Mouse (Mus musculus) embryonic facial prominence, embryonic 13.5 days (tissue): ENCODE data around the gene Qars. TPM values are rescaled to one million over a fixed set of nuclear protein-coding genes. Genes with fewer than 3 reads are reported as not detected.

Experiments used
- ATAC-seq: fragments of 200-750 bp; cut with Nextera tagmentation; 2 replicates; pipeline ENCODE4 v1.8.0; 2017; ENCODE audit warnings: low read depth; ENCODE audit not compliant: insufficient number of reproducible peaks, insufficient read depth, low FRiP score, low TSS enrichment
- H3K27ac ChIP-seq: fragments of 300-500 bp; sonication (generic); 2 replicates; pipeline ENCODE4 v1.5.1; 2015; ENCODE audit warnings: moderate library complexity, mild to moderate bottlenecking, inconsistent platforms
- H3K27me3 ChIP-seq: fragments of 300-500 bp; sonication (generic); 2 replicates; pipeline ENCODE4 v1.6.1; 2015; ENCODE audit warnings: mild to moderate bottlenecking, inconsistent platforms
- H3K36me3 ChIP-seq: fragments of 300-500 bp; sonication (generic); 2 replicates; pipeline ENCODE4 v1.6.1; 2015; ENCODE audit warnings: mild to moderate bottlenecking, inconsistent platforms
- H3K4me1 ChIP-seq: fragments of 300-500 bp; sonication (generic); 2 replicates; pipeline ENCODE4 v1.6.1; 2015; ENCODE audit warnings: inconsistent platforms
- H3K4me2 ChIP-seq: fragments of 300-500 bp; sonication (generic); 2 replicates; pipeline ENCODE4 v1.6.1; 2015; ENCODE audit warnings: moderate library complexity, mild to moderate bottlenecking, inconsistent platforms
- H3K4me3 ChIP-seq: fragments of 300-500 bp; sonication (generic); 2 replicates; pipeline ENCODE4 v1.5.1; 2015; ENCODE audit warnings: mild to moderate bottlenecking, inconsistent platforms
- H3K9ac ChIP-seq: fragments of 300-500 bp; sonication (generic); 2 replicates; pipeline ENCODE4 v1.6.1; 2015; ENCODE audit warnings: mild to moderate bottlenecking, inconsistent platforms
- H3K9me3 ChIP-seq: fragments of 300-500 bp; sonication (generic); 2 replicates; pipeline ENCODE4 v1.6.1; 2016; ENCODE audit warnings: inconsistent platforms
- WGBS: fragments of 180-500 bp; shearing (Covaris S2); methylation state at CpG from one replicate; pipeline ENCODE4 v1.1.7; 2015; ENCODE audit warnings: mixed read lengths; 5-methylcytosine and 5-hydroxymethylcytosine counted together
- polyA plus RNA-seq: library from polyadenylated mRNA; unstranded; fragments of >200 nt; fragmentation: Nextera tagmentation; extraction: Ambion mirVana; gene quantifications from 2 replicates; pipeline ENCODE4 v1.2.1, GENCODE M21; 2015

Gene Qars
- polyA plus RNA-seq, 1 experiment from 2014 or later = 124 TPM

GRCm38 (mm10) chr9:108546875-108547274 is 39.4 kb downstream of the Qars start:
- Histone ChIP-seq H3K27me3 (no peaks in the 10 kb centered on the region), H3K9ac (no peak overlapping the region), H3K27ac (no peak overlapping the region), H3K4me1 (no peaks in the 10 kb centered on the region), H3K4me2 (no peak overlapping the region), H3K36me3 (peaks cover 86% of the 10 kb centered on the region), H3K9me3 (no peaks in the 10 kb centered on the region), H3K4me3 (no peak overlapping the region)
- ATAC-seq = no peak
- WGBS = 95% methylated on average over 1 of the region's 1 CpGs

- Histone ChIP-seq H3K27ac (peak overlapping the region; percentile 29; the same call in 1 of the 2 replicates), H3K4me1 (peaks cover 14% of the 10 kb centered on the region), H3K9ac (no peak overlapping the region), H3K27me3 (no peaks in the 10 kb centered on the region), H3K36me3 (peaks cover 79% of the 10 kb centered on the region), H3K4me3 (no peak overlapping the region), H3K9me3 (no peaks in the 10 kb centered on the region), H3K4me2 (no peak overlapping the region)
- 84% methylated on average over 4 of the region's 4 CpGs for WGBS
- no peak for ATAC-seq
Observed at GRCm38 (mm10) chr9:108559169-108559568, 51.7 kb downstream of the Qars start.

GRCm38 (mm10) chr9:108560227-108560841 is 52.8 kb downstream of the Qars start, which contains the start of gene Impdh2:
Gene Impdh2 (plus strand): TSS chr9:108560286.
- Histone ChIP-seq H3K4me3 (peak within 1 kb of the TSS; percentile 61), H3K4me1 (peaks cover 15% of the 10 kb centered on the region), H3K27me3 (no peaks in the 10 kb centered on the region), H3K4me2 (peak within 1 kb of the TSS; percentile 78), H3K36me3 (peaks cover 81% of the 10 kb centered on the region), H3K9ac (peak within 1 kb of the TSS; percentile 82), H3K9me3 (no peaks in the 10 kb centered on the region), H3K27ac (peak within 1 kb of the TSS; percentile 81)
- ATAC-seq = peak; percentile 95
- under 1% methylated on average over 53 of the region's 53 CpGs for WGBS

GRCm38 (mm10) chr9:108563671-108564070 is 56.2 kb downstream of the Qars start:
- ATAC-seq = no peak
- Histone ChIP-seq H3K27me3 (no peaks in the 10 kb centered on the region), H3K4me2 (no peak overlapping the region), H3K9me3 (no peaks in the 10 kb centered on the region), H3K9ac (peak overlapping the region; percentile 32; the same call in 1 of the 2 replicates), H3K27ac (no peak overlapping the region), H3K4me1 (peaks cover 34% of the 10 kb centered on the region), H3K36me3 (peaks cover 58% of the 10 kb centered on the region), H3K4me3 (no peak overlapping the region)
- 93% methylated on average over 8 of the region's 8 CpGs for WGBS

GRCm38 (mm10) chr9:108564131-108564530 is 56.6 kb downstream of the Qars start:
- no peak overlapping the region for H3K4me2 ChIP-seq
- H3K9ac ChIP-seq = peak overlapping the region; percentile 32; the same call in 1 of the 2 replicates
- peaks cover 37% of the 10 kb centered on the region for H3K4me1 ChIP-seq
- no peaks in the 10 kb centered on the region for H3K9me3 ChIP-seq
- 79% methylated on average over 7 of the region's 7 CpGs for WGBS
- no peaks in the 10 kb centered on the region for H3K27me3 ChIP-seq
- H3K4me3 ChIP-seq = no peak overlapping the region
- H3K27ac ChIP-seq = no peak overlapping the region
- no peak for ATAC-seq
- H3K36me3 ChIP-seq = peaks cover 53% of the 10 kb centered on the region

Other genes starting within 250 kb of the Qars start
- gene Dag1, start 243.7 kb upstream of the Qars start, polyA plus RNA-seq = 52.6 and 54.7 TPM in 2 replicates
- gene Nicn1, start 217.3 kb upstream of the Qars start, polyA plus RNA-seq = 48.9 and 50.1 TPM in 2 replicates
- 12.5 and 15.3 TPM in 2 replicates for gene Amt, start 210.9 kb upstream of the Qars start, polyA plus RNA-seq
- gene Rhoa, start 201.6 kb upstream of the Qars start, polyA plus RNA-seq = 437 and 448 TPM in 2 replicates
- 31.5 and 34.2 TPM in 2 replicates for gene Tcta, start 201.5 kb upstream of the Qars start, polyA plus RNA-seq
- gene Gpx1, start 168.8 kb upstream of the Qars start, polyA plus RNA-seq = 775 and 811 TPM in 2 replicates
- gene Usp4, start 159.9 kb upstream of the Qars start, polyA plus RNA-seq = 106 and 110 TPM in 2 replicates
- 1.1 TPM in 2 replicates for gene 1700102P08Rik, start 114.9 kb upstream of the Qars start, polyA plus RNA-seq
- 1.3 and 1.6 TPM in 2 replicates for gene Ccdc36, start 79.2 kb upstream of the Qars start, polyA plus RNA-seq
- not detected in 2 replicates for gene BC048562, start 71.2 kb upstream of the Qars start, polyA plus RNA-seq
- gene Ccdc71, start 47.2 kb upstream of the Qars start, polyA plus RNA-seq = 60.4 and 64.3 TPM in 2 replicates
- 36.5 and 42.8 TPM in 2 replicates for gene Klhdc8b, start 46.1 kb upstream of the Qars start, polyA plus RNA-seq
- 51.1 and 63.2 TPM in 2 replicates for gene Lamb2, start 28.0 kb upstream of the Qars start, polyA plus RNA-seq
- 75.9 and 77.2 TPM in 2 replicates for gene Usp19, start 17.1 kb upstream of the Qars start, polyA plus RNA-seq
- gene Qrich1, start 9.1 kb downstream of the Qars start, polyA plus RNA-seq = 123 and 128 TPM in 2 replicates
- 191 and 227 TPM in 2 replicates for gene Impdh2, start 52.6 kb downstream of the Qars start, polyA plus RNA-seq
- gene Ndufaf3, start 59.7 kb downstream of the Qars start, polyA plus RNA-seq = 42.3 and 50.4 TPM in 2 replicates
- gene Dalrd3, start 62.2 kb downstream of the Qars start, polyA plus RNA-seq = 176 and 185 TPM in 2 replicates
- 140 and 147 TPM in 2 replicates for gene Wdr6, start 71.0 kb downstream of the Qars start, polyA plus RNA-seq
- gene P4htm, start 90.0 kb downstream of the Qars start, polyA plus RNA-seq = 9.6 and 13.3 TPM in 2 replicates
- 51.9 and 53.7 TPM in 2 replicates for gene Arih2, start 141.7 kb downstream of the Qars start, polyA plus RNA-seq
- 47.1 and 48.4 TPM in 2 replicates for gene Slc25a20, start 154.4 kb downstream of the Qars start, polyA plus RNA-seq
- 25.6 and 27.9 TPM in 2 replicates for gene Prkar2a, start 181.6 kb downstream of the Qars start, polyA plus RNA-seq